Mouse (Mus musculus) cerebellum, adult (tissue): ENCODE data around the gene Gm21060.
"Not testable (repeated sequence)": the region's sequence is repeated elsewhere in the genome, so short reads cannot be mapped to it uniquely, and the experiment has no call there.

Source experiments
- ATAC-seq: cut with Nextera tagmentation; 2 replicates; pipeline ENCODE4 v1.9.2; 2017; ENCODE audit warnings: mild to moderate bottlenecking, moderate library complexity, mixed read lengths; ENCODE audit not compliant: insufficient number of reproducible peaks, low FRiP score, low TSS enrichment

Gene Gm21060

GRCm38 (mm10) chr19:61296969-61297368, at the start of gene Gm21060:
TSS of gene Gm21060 (minus strand) at chr19:61297069.
- no peak for ATAC-seq

GRCm38 (mm10) chr19:61320844-61321243, 24.0 kb upstream of the Gm21060 start:
- not testable (repeated sequence) for ATAC-seq

DNA sequence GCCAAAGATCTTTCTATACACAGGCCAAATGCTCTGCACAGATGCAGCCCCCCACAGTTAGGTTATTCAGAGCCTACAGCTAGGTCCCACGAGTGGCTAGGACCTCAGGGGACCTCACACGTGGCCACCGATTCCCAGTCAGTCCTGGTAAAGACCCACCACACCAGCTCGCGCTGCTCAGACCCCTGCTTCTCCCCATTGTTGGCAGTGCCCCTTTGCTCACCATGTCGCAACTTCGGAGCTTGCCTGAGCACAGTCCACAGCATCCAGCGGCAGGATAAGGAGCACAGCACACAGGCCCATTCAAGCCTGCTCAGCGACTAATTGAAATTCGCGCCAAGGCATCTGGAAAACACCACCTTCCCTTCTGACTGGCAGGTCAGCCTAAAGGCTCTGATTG, 16.3 kb upstream of the Gm21060 start:
- not testable (repeated sequence) for ATAC-seq

DNA sequence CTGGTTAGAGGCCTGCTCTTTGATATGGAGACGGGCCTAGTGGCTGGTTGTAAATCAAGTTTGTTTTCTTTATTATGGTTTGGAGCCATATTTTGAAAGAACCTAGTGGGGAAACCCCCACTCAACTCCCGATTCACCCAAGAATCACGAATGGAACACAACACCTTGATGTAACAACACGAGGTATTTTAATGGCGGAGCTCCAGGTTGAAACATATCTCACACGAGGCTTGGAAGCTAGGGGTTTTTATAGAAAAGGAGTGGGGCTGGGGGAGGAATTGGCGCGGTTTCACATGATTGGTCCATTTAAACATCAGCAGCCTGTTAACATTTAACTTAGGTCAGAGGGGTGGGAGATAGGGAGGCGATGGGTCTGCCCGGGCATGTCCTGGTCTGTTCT, 15.5 kb upstream of the Gm21060 start:
- ATAC-seq: not testable (repeated sequence)

DNA sequence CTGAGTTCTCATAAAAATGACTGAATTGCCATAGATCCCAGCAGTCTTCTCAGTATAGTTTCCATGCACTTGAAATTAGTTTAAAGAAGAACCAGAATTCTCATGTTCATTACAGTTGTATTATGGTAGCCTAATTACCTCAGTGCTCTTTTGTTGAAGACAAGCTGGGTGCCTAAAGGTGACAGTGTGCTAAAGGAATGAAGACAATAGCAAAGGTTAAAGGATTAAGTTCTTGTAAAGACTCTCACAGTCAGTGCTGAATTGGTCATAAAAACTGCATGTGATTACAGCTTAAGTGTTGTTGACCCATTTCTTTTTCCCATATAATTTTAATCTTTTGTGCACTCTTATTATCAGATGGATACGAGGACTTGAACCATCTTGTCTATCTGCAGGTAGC, 11.2 kb upstream of the Gm21060 start:
- ATAC-seq: not testable (repeated sequence)

DNA sequence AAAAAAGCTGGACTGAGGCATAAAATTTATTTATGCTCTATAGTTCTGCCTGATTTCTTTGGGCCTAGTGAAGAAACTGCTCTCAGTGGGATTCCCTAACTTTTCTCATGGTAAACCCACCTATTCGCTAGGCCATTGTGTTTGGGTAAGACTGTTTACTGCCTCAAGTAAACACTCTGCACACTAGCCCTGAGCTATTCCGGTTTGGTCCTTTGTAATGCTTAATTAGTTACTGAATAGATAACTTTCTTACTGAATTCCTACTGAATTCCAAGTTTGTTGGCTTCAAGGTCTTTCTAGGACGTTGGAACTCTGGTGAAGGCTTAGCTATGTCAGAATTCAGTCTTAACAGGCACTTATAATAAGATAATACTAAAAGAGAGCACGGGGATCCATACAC, 11.8 kb downstream of the Gm21060 start:
- not testable (repeated sequence) for ATAC-seq

GRCm38 (mm10) chr19:61283581-61283980, 13.3 kb downstream of the Gm21060 start:
- no peak for ATAC-seq

- ATAC-seq: no peak
These were observed 21.4 kb downstream of the Gm21060 start for GRCm38 (mm10) chr19:61275446-61275845.

DNA sequence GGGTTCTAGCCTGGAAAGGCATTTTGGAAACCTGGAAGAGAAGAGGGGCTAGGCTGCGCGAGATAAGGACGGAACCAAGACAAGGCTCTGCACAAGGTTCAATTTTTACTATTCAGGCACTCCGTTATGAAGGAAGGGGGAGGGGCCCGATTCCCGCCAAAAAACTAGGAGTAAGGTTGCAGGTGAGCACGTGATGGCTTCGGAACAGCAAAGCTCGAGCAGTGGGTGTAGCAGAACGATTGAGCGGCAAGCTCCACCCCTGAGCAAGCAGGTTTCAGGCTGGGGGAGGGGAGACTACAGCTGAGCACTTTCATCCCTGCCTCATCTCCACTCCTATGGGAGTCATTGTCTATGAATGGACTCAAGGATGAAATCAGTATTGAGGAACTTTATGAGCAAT, 27.7 kb downstream of the Gm21060 start:
- ATAC-seq: not testable (repeated sequence)

GRCm38 (mm10) chr19:61267141-61267540, 29.7 kb downstream of the Gm21060 start:
- ATAC-seq: no peak

DNA sequence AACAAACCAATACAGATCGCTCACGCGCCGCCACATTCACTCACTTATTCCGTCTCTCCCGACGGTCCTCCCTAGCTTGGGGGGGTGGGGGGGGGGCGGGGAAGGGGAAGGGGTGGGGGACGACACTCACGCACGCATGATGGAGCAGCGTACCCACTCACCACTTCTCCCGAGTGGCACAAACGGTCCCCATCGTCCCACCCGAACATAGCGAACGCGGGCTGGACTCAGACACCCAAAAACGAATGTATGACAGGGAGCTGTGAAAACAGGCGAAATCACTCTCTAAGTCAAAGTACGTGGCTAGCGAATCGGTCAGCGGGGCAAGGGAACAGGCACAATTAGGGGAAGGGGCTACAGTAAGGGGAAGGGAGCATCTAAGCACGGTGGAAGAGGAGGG, 30.2 kb downstream of the Gm21060 start:
- ATAC-seq: no peak

DNA sequence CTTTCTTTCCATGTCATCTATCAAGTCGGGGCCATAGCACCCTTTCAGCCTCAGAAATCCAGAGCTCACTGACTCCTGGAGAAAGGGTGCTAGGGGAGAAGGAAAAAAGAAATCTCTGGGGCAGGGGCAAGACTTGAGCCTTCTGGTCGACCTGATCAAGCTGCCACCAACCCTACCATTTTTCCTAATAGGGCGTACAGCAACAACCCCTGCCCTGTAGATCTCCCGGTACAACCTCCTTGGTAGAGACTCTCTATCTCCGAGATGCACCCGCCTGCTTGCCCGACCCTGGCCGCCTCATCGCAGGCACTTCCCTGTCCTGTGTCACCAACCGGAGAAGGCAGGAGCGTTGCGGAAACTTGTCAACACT, 30.6 kb downstream of the Gm21060 start:
- ATAC-seq: no peak

DNA sequence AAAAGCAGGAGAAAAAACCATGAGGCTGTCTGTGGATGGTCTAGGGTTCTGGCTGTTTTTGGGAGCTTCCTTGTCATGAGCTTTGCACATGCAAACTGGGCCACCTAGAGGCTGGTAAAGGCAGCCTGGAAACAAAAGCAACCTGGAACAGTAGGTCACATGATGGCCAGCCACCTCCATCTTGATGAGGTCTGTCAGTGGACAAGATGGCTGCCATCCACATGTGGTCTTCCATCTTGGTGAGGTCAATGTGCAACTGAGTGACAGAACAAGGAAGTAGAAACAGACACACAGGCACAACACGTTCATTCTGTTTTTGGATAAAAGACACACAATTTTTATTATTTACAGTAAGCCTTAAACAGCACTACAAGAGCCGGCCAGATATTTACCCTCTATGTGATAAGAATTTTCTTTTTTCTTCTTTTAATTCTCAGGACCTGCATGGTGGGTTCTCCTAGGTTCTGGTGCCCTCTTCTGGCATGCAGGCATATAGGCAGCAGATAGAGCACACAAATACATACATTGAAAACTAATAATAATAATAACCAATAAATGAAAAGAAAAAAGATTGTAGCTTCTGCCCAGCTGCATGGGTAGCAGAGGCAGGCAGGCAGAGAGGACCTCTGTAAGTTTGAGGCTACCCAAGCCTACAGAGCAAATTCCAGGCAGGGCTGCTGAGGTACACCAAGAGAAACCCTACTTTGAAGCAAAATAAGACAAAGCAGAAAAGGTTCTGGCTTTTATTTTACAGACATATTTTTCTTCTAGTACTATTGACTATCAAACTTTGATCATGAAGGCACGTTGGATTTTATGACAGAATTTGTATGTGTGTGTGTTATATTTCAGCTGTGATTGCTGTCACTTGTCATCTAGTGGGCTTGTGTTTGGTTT, 31.3 kb downstream of the Gm21060 start:
- 0 out of 2 replicates have a peak, but pooled peaks have one; percentile 34 for ATAC-seq

DNA sequence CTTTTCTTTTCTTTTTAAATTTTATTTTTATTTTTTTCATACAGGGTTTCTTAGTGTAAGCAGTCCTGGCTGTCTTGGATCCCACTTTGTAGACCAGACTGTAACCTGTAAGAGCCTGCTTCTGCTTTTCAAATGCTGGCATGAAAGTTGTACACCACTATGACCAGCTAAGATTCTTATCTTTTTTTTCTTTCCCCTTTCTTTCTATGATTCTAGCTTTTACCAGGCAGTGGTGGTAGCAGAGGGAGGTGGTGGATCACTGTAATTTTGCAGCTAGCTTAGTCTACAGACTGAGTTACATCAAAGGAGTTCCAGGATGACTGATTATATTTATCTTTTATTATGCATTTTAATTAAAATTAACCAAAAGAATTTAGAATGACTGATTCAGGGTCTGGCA, 31.9 kb downstream of the Gm21060 start:
- ATAC-seq: no peak

DNA sequence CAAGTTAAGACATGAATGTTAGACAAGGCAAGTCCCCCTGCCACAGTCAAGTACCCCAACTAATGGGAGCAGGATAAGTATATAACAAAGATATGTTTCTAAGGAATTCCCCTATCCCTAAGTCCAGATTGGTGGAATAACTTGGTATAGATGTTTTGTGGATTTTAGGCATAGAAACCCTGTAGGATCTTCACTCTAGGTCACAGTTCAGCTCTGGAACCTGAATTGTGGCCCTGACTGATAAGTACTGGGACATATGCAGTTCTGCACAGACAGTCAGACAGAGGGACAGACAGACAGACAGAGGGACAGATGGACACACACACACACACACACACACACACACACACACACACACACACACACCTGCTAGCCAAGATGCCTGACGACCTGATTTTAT, 32.6 kb downstream of the Gm21060 start:
- ATAC-seq: no peak

- no peak for ATAC-seq
These were observed 35.6 kb downstream of the Gm21060 start for GRCm38 (mm10) chr19:61261241-61261640.

DNA sequence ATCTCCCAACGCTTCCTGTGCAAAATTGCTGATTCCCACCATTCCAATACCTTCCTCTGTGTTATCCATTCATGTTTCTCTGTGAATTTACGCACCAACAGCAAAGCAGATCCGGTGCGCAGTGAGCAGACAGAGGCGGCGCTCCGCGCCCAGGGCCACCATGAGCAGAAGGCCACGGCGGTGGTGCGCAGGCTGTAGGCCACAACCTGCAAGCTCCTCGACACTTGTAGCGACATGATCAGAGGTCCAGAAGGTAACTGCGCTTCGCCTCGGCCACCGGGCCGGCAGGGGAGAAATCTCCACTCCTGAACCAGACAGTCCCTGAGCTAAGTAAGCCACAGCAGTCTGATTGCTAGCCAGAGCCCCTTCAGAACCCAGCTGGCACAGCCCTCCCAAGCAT, 39.1 kb downstream of the Gm21060 start:
- no peak for ATAC-seq

DNA sequence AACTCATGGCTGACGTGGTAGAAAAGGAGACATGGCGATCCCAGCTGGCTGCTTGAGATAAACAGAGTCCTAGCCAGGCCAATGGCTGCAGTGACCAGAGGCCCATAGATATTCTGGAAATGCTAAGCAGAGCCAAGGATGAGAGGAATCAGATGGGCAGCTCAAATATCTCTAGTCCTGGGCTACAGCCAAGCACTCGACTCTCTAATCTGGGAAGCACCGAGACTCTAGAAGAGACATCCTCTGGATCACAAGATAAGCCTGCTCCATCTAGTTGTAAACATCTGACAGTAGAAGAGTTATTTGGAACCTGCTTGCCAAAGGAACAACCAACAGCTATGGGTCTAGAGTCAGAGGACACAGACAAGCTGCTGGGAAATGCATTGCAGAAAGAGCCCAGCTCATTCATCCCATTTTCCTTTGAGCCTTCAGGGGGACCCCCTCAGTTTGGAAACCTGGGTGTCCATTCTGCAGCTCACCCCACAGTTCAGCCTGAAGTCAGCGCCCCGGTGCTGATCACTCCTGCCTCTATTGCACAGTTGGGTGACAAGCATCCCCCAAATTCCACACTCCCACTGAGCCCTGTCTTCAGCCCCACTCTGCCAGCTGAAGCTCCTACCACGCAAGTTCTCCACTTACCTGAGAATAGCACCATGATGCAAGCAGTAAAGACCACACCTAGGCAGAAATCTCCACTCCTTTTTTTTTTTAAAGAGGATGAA, 40.5 kb downstream of the Gm21060 start:
- no peak for ATAC-seq

DNA sequence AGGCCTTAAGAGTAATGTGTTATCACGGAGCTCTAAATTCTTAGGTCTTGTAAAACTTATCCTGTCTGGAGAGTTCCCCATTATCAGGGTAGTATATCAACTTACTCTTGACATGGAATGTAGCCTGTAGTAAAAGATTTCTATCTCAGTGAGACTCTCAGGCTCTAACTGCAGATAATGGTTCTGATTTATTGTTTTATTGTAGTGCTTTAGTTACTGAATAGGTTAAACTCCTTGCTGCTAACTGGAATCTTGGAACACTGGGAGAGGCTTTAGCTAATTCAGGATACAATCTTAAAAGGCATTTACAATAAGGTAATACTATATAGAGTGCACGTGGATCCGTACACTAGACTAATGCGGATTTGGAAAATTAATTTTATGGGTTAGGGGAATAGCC, 49.5 kb downstream of the Gm21060 start:
- not testable (repeated sequence) for ATAC-seq
